Mouse (Mus musculus) hindbrain, embryonic 16.5 days (tissue): ENCODE results near the gene 6030452D12Rik. TPM values are rescaled to one million over a fixed set of nuclear protein-coding genes. Genes with fewer than 3 reads are reported as not detected.

Experiments used
- ATAC-seq: fragments of 200-750 bp; cut with Nextera tagmentation; 2 replicates; pipeline ENCODE4 v1.8.0; 2017; ENCODE audit warnings: moderate TSS enrichment, moderate library complexity
- H3K27ac ChIP-seq: fragments of 300-500 bp; sonication (generic); 2 replicates; pipeline ENCODE4 v1.5.1; 2014; ENCODE audit warnings: low read depth, mild to moderate bottlenecking, control low read depth, low read length, moderate library complexity
- H3K27me3 ChIP-seq: fragments of 300-500 bp; sonication (generic); replicated peaks from 2 replicates; pipeline ENCODE4 v1.6.1; 2014; ENCODE audit warnings: low read length; ENCODE audit not compliant: control insufficient read depth, insufficient read depth
- H3K36me3 ChIP-seq: fragments of 300-500 bp; sonication (generic); 2 replicates; pipeline ENCODE4 v1.6.1; 2014; ENCODE audit warnings: mild to moderate bottlenecking, low read length, moderate library complexity, mixed read lengths; ENCODE audit not compliant: control insufficient read depth, insufficient read depth
- H3K4me1 ChIP-seq: fragments of 300-500 bp; sonication (generic); 2 replicates; pipeline ENCODE4 v1.6.1; 2014; ENCODE audit warnings: low read depth, low read length; ENCODE audit not compliant: control insufficient read depth, insufficient read depth
- H3K4me2 ChIP-seq: fragments of 300-500 bp; sonication (generic); 2 replicates; pipeline ENCODE4 v1.6.1; 2014; ENCODE audit warnings: mild to moderate bottlenecking, low read length, control low read depth, moderate library complexity
- H3K4me3 ChIP-seq: fragments of 300-500 bp; sonication (generic); 2 replicates; pipeline ENCODE4 v1.5.1; 2014; ENCODE audit warnings: mild to moderate bottlenecking, low read length, control low read depth, moderate library complexity
- H3K9ac ChIP-seq: fragments of 300-500 bp; sonication (generic); 2 replicates; pipeline ENCODE4 v1.6.1; 2014; ENCODE audit warnings: low read depth, mild to moderate bottlenecking, control low read depth, low read length, moderate library complexity
- H3K9me3 ChIP-seq: fragments of 300-500 bp; sonication (generic); 2 replicates; pipeline ENCODE4 v1.6.1; 2014; ENCODE audit warnings: mild to moderate bottlenecking, low read length, moderate library complexity; ENCODE audit not compliant: control insufficient read depth
- WGBS: fragments of 180-500 bp; shearing (Covaris S2); extraction: QIAGEN DNeasy Blood & Tissue Kit; methylation state at CpG from one replicate; pipeline ENCODE4 v1.1.7; 2014; 5-methylcytosine and 5-hydroxymethylcytosine counted together
- polyA plus RNA-seq: library from polyadenylated mRNA; unstranded; fragments of >200 nt; fragmentation: Nextera tagmentation; extraction: Ambion mirVana; gene quantifications from 2 replicates; pipeline ENCODE4 v1.2.1, GENCODE M21; 2015

6030452D12Rik gene
- polyA plus RNA-seq = not detected in 2 replicates

DNA sequence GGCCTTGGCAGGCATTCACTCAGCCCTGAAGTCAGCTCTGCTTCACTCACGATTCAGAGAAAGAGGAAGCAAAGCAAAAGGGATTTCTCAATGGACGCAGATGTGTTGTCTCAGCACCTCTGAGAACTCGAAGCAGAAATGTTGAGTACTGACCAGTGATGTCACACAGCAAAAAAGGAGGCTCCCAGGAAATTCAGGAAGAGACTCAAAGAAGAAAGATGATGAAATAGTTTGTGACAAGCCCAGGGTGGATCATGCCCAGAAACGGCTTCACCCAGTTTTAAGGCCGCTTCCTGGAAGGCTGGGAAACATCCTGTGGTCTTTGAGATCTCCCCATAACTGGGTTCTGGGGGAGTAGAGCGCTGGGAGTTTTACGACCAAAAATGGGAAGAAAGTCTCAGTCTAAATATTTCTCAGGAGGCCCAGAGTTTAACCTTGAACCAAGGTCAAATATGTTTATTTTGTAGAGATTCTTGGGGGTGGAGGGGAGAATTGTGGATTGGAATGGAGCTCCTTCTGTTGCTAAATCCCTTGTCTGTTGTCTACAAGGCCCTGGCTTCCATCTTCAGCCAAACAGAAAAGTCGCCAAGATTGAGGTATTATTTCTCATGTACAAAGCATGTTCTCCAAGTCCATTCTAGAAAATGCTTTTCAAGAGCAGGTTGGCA is at the start of gene 6030452D12Rik:
TSS of gene 6030452D12Rik (plus strand) at position 505 of the 668 bp plus-strand sequence.
- WGBS = 79% methylated on average over 8 of the region's 8 CpGs
- Histone ChIP-seq H3K4me2 (no peak within 1 kb of the TSS), H3K27ac (no peak within 1 kb of the TSS), H3K27me3 (no peaks in the 10 kb centered on the region), H3K4me3 (no peak within 1 kb of the TSS), H3K9ac (no peak within 1 kb of the TSS), H3K36me3 (no peaks in the 10 kb centered on the region), H3K9me3 (no peaks in the 10 kb centered on the region), H3K4me1 (no peaks in the 10 kb centered on the region)
- ATAC-seq = no peak

DNA sequence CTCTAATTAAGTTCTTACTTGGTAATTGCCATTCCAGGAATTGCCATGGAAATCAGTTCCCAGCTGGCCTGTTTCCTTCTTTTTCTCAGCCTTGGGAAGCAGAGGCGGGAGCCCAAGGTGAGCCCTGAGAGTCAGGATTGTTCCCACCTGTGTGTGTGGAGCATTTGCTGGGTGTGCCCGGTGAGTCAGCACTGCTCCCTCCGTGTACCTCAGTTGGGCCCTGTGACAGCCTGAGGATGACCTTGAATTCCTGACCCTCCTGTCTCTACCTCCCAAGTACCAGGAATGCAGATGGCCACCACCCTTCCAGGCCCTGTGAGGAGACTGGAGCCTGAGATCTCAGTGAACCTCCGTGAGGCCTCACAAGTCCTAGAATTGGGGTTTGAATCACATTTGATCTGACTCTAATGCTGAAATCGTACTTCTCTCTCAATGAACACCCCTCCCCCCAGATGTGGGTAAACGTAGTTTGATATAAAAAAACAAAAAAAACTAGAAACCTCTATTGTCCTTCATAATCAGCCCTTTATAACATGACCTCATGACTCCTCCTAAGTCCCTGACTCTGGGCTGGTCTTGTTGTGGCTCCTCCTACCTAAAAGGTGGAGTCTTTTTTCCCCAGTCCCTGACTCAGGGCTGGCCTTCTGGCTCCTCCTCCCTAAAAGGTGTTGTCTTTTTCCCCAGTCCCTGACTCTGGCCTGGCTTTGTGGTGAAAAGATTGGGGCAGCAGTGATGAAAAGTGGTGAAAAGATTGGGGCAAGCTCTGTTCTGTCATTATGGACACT is 48.8 kb upstream of the 6030452D12Rik start:
- no peaks in the 10 kb centered on the region for H3K9me3 ChIP-seq
- H3K4me3 ChIP-seq = no peak overlapping the region

GRCm38 (mm10) chr8:106452701-106453481 is 47.4 kb upstream of the 6030452D12Rik start:
- Histone ChIP-seq H3K9ac (no peak overlapping the region), H3K27ac (no peak overlapping the region; the same call in 1 of the 2 replicates), H3K27me3 (no peaks in the 10 kb centered on the region), H3K36me3 (no peaks in the 10 kb centered on the region), H3K9me3 (no peaks in the 10 kb centered on the region), H3K4me2 (no peak overlapping the region), H3K4me1 (peaks cover 5% of the 10 kb centered on the region; the same call in 1 of the 2 replicates), H3K4me3 (no peak overlapping the region)
- no peak for ATAC-seq
- 54% methylated on average over 12 of the region's 12 CpGs for WGBS

More for the DNA sequence above, 48.8 kb upstream of the 6030452D12Rik start:
- ATAC-seq = no peak
- Histone ChIP-seq H3K4me1 (peaks cover 5% of the 10 kb centered on the region; the same call in 1 of the 2 replicates), H3K36me3 (no peaks in the 10 kb centered on the region), H3K9ac (no peak overlapping the region), H3K27me3 (no peaks in the 10 kb centered on the region), H3K4me2 (no peak overlapping the region), H3K27ac (no peak overlapping the region)
- WGBS = 67% methylated on average over 6 of the region's 6 CpGs

- Histone ChIP-seq H3K27me3 (no peaks in the 10 kb centered on the region), H3K4me1 (peaks cover 5% of the 10 kb centered on the region; the same call in 1 of the 2 replicates), H3K27ac (no peak overlapping the region), H3K9me3 (no peaks in the 10 kb centered on the region), H3K9ac (no peak overlapping the region), H3K4me2 (no peak overlapping the region), H3K36me3 (no peaks in the 10 kb centered on the region), H3K4me3 (no peak overlapping the region)
- WGBS = 71% methylated on average over 11 of the region's 11 CpGs
- ATAC-seq = no peak
Observed at GRCm38 (mm10) chr8:106454036-106454435, 46.3 kb upstream of the 6030452D12Rik start.

DNA sequence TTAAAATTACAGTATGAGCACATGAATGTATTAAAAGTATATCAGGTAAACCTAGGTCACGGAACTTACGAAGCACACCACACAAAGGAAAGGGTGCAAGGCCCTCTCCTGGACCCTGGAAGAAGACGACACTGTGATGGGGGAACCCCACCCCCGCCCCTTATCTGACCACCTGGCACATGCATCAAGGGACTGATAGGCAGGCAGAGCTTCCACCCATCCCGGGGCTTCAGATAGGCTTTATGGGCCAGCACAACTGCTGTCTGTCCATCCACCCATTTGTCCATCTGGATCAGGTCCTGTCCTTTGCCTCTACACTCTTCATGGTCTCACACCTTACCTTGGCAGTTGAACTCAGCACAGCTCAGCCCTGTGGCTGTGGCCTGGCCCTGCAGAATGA is 38.2 kb upstream of the 6030452D12Rik start:
- Histone ChIP-seq H3K36me3 (no peaks in the 10 kb centered on the region), H3K4me3 (no peak overlapping the region), H3K27me3 (no peaks in the 10 kb centered on the region), H3K27ac (no peak overlapping the region), H3K4me2 (no peak overlapping the region), H3K9ac (no peak overlapping the region), H3K4me1 (no peaks in the 10 kb centered on the region), H3K9me3 (no peaks in the 10 kb centered on the region)
- WGBS = 91% methylated on average over 5 of the region's 5 CpGs
- no peak for ATAC-seq

GRCm38 (mm10) chr8:106463795-106464194 is 36.5 kb upstream of the 6030452D12Rik start:
- WGBS = 77% methylated on average over 6 of the region's 6 CpGs
- no peak for ATAC-seq
- no peak overlapping the region for H3K4me2 ChIP-seq
- no peak overlapping the region for H3K4me3 ChIP-seq
- H3K9me3 ChIP-seq = no peaks in the 10 kb centered on the region
- no peaks in the 10 kb centered on the region for H3K36me3 ChIP-seq
- no peaks in the 10 kb centered on the region for H3K4me1 ChIP-seq
- no peak overlapping the region for H3K27ac ChIP-seq
- H3K27me3 ChIP-seq = no peaks in the 10 kb centered on the region; the same call in 1 of the 2 replicates
- H3K9ac ChIP-seq = no peak overlapping the region

- H3K9ac ChIP-seq = no peak overlapping the region
- no peak for ATAC-seq
- no peak overlapping the region for H3K27ac ChIP-seq
- H3K36me3 ChIP-seq = no peaks in the 10 kb centered on the region
- H3K27me3 ChIP-seq = no peaks in the 10 kb centered on the region; the same call in 1 of the 2 replicates
- 61% methylated on average over 7 of the region's 7 CpGs for WGBS
- no peak overlapping the region for H3K4me3 ChIP-seq
- H3K4me2 ChIP-seq = no peak overlapping the region
- H3K9me3 ChIP-seq = no peaks in the 10 kb centered on the region
- no peaks in the 10 kb centered on the region for H3K4me1 ChIP-seq
Observed at GRCm38 (mm10) chr8:106469485-106469884, 30.8 kb upstream of the 6030452D12Rik start.

GRCm38 (mm10) chr8:106474001-106474400 is 26.3 kb upstream of the 6030452D12Rik start:
- ATAC-seq = no peak
- Histone ChIP-seq H3K27me3 (no peaks in the 10 kb centered on the region), H3K9ac (no peak overlapping the region), H3K9me3 (no peaks in the 10 kb centered on the region), H3K4me2 (no peak overlapping the region), H3K4me1 (no peaks in the 10 kb centered on the region), H3K4me3 (no peak overlapping the region), H3K27ac (no peak overlapping the region), H3K36me3 (no peaks in the 10 kb centered on the region)
- 88% methylated on average over 5 of the region's 5 CpGs for WGBS

DNA sequence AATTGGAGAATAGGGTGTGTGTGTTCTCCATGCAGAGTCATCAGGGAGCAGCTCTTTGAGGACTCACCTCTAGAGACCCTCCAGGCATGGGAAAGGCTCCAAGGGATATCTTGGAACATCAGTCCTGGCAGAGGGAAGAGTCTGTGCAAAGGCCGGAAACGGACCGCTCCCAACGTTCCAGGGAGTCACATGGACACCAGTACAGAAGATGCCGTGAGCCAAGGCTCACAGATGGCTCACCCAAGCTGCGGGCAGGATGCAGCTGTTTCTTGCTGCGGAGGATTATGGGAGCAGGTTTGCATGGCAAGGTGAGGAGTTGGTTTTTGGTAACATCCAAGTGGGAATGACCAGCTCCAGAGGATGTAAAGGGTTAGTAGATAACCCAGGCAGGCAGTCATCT is 3.9 kb downstream of the 6030452D12Rik start:
- H3K27ac ChIP-seq = no peak overlapping the region
- no peak overlapping the region for H3K4me3 ChIP-seq
- WGBS = 78% methylated on average over 7 of the region's 7 CpGs
- no peak for ATAC-seq
- no peak overlapping the region for H3K4me2 ChIP-seq
- no peak overlapping the region for H3K9ac ChIP-seq
- H3K27me3 ChIP-seq = peaks cover 3% of the 10 kb centered on the region
- peaks cover 11% of the 10 kb centered on the region for H3K4me1 ChIP-seq
- H3K36me3 ChIP-seq = no peaks in the 10 kb centered on the region
- H3K9me3 ChIP-seq = no peaks in the 10 kb centered on the region
